In genomic region chr13:109651790-109652605, GRCm38 (mm10) we compare ENCODE assay signal across 11 mouse cellular contexts.
DNase-seq lines count a peak whose midpoint lies in the region; ATAC-seq and TF ChIP-seq lines count a peak whose summit lies in the region.
"Had no signal": no experiment of that assay in that cellular context is flagged by ENCODE, and none has a peak within 500 bp of the region (broad histone marks: within the 10 kb centered on the region; RNA-seq: fewer than 3 reads in every experiment).

No protein-coding gene starts in this region.

- intact Hi-C loops in gastrocnemius, adult 2 months (cut with DNase I): no loop called here

- DNase-seq in gastrocnemius, adult 2 months: no peak
- DNase-seq in gastrocnemius, postnatal 10 days: no peak
- peak; percentile 44 for DNase-seq in spleen, adult 12 weeks (ENCODE audit: low spot score)
- DNase-seq in spleen, postnatal 14 days (ENCODE audit: low spot score in 2 of 2): no peak
- peak; percentile 83 for DNase-seq in liver
- no peak for DNase-seq in layer of hippocampus, postnatal 25 days (ENCODE audit: extremely low spot score in 1 of 2, low spot score in 1 of 2)
- DNase-seq in ovary, adult 18-20 months (ENCODE audit: low spot score): no peak
- DNase-seq: adrenal gland, adult 8-10 months; B cell, adult 2 months had no signal

- TF ChIP-seq CTCF in gastrocnemius, adult 2 months (IDR thresholded peaks at IDR 0.05): no peak

- peak overlapping the region; percentile 55 for H3K27ac ChIP-seq in gastrocnemius, adult 2 months
- H3K27ac ChIP-seq: limb, embryonic 15.5 days had no signal

- no peak for ATAC-seq in frontal cortex, adult (ENCODE audit: low TSS enrichment)

- H3K4me3 ChIP-seq in gastrocnemius, adult 2 months: no peak overlapping the region
- H3K4me3 ChIP-seq: limb, embryonic 15.5 days had no signal

Comparison
In these comparisons a context has a peak if more than half of its experiments do, and no peak if none do; other contexts are left out.
1. DNase-seq: peak in spleen, adult 12 weeks (single experiment) and liver (single experiment); none in gastrocnemius, adult 2 months (single experiment), gastrocnemius, postnatal 10 days (single experiment), spleen, postnatal 14 days (0 of 2), layer of hippocampus, postnatal 25 days (0 of 2) and ovary, adult 18-20 months (single experiment).